Mouse (Mus musculus) kidney, postnatal 25 days (tissue): ENCODE measurements around the gene Necab2.

Source experiments
- DNase-seq, 2 experiments: peaks; one replicate each; pipeline ENCODE4 v3.0.0; 2021; ENCODE audit warnings: mixed read lengths in 2 of 2

Necab2 gene

DNA sequence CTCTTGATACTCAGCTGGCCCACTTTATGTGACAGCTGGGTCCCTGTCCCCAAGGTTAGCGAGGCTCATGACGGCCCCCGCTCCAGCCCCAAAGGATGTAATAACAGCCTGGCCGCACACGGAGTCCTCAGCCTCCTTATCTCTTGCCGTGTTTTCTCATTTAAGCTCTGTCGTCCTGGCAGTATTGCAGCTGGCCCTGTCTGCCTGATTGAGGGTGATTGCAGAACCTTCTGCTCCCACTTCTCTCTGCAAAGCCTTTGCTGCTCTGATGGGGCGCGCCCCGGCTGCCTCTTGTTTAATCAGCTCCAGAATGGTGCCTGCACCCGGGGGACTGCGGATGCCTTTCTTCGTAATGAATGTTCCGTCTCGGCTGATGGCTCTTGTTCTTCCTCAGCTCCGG is 13.2 kb downstream of the Necab2 start:
- no peak for DNase-seq

DNA sequence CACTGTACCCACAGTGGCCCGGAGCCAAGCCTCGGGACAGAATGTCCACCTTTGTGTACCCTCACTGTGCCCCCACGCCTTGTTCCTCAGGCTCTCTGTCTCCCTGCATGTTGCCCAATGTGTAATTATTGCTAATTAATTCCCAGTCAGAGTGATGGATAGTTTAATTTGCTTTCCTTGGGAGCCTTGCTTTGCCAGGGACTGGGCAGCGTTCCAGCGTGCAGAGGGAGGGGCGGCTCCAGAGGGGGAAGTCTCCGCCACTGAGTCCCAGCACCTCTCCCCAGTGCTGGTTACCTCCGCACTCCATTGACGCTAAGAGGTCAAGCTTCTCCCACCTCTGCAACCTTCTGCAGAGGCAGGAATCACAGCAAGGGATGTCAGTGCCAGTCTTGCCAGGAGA is 14.8 kb downstream of the Necab2 start:
- DNase-seq: no peak

DNA sequence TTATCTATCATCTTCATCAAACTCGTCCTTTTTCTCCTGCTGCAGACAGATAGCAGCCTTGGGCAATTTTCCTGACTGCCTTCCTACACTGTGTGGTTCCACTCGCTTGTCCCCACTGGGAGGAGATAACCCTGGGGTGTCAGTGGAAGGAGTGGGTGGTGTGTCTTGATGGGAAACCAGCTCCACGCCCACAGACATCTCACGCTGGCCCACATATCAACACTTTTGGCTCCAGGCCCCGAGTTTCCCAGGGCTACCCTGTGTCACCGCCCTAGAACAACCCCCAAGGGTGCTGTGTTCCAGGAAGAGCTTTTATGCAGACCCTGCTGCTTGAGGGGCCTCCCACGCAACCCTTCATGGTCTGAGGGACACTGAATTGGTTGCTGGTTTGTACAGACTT is 17.2 kb downstream of the Necab2 start:
- no peak for DNase-seq

DNA sequence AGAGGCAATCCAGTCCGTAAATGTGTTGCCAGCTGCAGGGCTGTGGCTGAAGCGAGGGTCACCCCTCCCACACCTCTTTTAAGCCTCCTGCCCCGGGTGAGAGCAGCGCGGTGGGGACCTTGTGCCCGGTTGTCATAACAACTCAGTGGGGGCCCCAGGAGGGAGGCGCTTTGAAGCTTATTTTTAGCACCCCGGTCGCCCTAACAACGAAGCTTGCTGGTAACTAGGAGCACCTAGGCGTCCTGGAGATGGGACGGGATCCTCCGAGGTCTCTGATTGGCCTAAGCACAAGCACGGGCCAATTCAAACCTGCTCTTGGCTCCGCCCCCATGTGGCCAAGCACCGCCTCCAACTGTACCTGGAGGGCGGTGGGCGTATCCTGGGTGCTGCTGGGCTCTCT is 19.6 kb downstream of the Necab2 start:
- no peak for DNase-seq

DNA sequence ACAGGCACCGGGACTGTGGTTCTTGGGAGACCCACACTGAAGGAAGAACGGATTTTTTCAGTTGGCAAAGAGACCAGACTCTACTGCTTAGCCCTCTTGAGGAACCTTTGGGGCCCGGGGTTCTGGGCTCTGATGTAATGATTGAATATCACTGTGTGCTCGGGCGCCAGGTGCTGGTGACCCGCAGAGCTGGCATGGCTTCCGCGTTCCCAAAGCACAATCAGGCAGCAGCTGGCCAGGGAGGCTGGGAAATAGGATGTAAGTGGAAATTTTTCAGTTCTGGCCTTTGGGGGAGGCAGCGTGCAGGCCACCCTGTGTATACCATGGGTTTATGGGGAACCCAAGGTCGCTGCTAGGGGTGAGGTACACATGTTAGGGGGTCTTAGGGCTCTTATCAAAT is 20.3 kb downstream of the Necab2 start:
- DNase-seq: no peak

DNA sequence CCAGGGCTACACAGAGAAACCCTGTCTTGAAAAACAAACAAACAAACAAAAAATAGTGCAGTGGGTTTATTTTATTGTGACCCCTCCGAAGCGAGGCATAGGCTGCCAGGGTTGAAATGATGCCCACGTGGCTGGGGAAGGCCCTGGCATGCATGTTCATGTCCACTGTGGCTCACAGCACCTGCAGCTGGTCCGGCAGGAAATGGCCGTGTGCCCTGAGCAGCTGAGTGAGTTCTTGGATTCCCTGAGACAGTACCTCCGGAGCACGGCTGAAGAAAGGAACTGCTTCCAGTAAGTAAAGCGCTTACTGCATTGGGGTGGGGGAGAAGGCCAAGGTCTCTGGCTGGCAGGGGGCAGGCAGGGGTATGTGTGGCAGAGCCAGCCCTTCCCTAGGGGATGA is 21.6 kb downstream of the Necab2 start:
- DNase-seq: no peak

DNA sequence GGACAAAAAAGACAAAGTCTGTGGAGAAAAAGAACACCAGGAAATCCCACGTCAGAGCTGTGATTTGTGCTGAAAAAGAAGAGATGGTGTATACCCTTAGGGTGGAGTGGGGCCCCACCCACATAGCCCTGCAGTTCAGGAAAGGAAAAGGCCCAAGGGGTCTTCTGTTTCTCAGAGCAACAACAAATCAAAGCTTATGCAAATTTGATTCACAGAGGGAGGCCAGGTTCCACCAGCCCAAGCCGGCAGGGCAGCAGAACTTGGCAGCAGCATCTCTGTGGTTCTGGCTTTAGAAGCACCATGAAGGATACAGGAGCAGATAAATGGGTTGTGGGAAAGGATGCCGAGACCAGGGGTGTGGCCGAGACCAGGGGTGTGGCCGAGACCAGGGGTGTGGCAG is 32.2 kb downstream of the Necab2 start:
- no peak for DNase-seq

DNA sequence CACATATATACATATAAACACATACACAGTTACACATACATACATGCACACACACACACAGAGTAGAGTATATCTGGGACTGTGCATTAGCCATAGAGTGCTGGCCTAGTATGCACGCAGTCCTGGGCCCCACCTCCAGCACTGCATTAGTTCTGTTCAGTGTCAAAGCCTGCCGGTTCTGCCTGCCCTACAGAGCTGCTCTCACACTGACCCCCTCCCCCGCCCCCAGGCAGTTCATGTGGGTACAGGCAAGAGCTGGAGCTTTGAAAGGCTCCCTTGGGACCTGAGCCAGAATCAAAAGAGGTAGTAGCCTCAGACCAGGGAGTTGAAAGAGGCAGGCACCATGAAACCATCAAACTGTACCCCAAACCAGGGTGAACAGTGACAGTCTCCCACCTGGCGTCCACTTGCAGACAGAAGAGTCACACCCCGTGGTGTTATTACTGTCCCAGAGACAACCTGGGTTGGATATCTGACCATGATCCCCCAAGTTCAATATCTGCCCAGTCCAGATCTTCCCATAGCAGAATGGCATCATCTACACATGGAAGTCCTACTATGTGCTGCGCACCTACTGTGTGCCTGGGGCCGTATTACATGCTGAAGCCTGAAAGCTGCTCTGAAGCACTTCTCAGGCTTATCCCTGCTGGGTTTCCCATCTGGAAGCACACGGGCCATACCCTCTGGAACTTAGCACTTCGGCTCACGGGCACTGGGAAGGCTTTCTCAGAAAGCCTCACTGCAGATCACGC is 37.8 kb downstream of the Necab2 start:
- DNase-seq: no peak

DNA sequence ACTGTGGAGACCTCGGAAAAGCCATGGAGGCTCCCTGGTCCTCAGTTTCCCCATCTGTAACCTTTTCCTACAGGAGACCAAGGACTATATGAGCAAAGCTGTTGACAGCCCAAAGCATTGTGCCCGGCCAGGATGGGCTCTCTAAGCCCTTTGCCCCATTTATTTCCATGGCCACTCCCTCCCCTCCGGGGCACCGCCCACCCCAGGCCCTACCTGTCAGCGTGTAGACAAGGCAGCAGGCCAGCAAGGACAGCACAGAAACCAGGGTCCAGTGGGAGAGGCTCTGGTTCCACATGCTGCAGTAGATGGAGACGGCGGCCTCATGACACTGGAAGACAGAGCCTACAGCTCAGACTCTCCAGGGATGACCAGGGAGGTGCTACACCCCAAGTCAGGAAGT is 40.6 kb downstream of the Necab2 start:
- peak; percentile 24 to 62 for DNase-seq

DNA sequence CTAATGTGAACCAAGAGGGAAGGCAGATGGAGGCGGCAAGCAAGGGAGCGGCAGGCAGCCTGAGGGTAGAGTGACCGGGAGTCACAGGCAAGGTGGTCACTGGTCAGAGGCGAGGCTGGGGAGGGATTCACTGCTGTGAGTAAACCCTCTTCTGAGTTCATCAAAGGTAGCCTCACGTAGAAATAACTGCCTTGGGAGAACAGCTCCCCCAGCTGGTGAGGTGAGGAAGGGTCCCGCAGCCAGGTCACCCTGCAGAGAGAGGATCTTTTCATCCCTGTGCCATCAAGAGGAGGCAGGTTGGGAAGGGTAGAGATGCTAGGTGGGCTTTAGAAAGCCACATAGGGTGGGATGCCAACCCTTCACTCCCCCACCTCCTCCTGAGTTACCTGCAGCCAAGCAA is 50.3 kb downstream of the Necab2 start:
- DNase-seq: peak; percentile 62 to 64

DNA sequence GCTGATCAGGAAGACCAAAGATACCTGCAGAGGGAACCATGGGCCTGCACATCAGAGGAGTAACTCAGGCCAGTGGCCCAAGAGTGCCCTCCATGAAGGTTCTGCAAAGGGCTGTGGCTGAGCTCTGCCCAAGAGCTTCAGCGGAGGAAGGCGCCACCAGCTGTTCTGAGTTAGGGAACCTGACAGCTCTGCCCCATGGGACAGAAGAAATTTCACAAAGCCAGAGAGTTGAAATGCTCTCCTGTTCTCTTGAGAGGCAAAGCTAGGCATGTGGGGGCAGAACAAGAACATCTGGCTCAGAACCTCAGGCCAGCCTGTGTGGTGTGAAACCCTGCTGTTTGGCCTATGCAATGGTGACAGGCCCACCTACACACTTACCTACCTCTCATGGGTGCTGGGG is 53.3 kb downstream of the Necab2 start:
- no peak for DNase-seq

DNA sequence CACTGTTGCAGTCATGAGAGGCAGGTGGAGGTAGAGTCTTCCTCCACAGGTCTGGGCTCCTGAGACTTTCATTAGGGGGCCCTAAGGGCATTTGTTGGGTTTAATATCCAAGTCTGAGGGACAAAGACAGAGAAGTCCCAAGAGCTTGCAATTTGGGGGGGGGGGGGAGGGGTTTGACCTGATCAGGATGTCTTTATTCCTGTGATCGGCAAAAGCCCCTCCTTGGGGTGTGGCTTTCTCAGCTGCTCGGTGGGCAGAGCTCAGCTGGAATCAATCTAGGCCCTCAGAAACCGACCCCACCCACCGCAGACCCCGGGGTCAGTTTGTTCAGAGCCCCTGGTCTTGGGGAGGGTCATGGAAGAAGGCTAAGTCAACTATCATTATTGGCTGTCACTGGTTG is 55.1 kb downstream of the Necab2 start, which contains the start of gene Slc38a8:
TSS of gene Slc38a8 (minus strand) at position 101 of the 400 bp plus-strand sequence.
- no peak for DNase-seq

DNA sequence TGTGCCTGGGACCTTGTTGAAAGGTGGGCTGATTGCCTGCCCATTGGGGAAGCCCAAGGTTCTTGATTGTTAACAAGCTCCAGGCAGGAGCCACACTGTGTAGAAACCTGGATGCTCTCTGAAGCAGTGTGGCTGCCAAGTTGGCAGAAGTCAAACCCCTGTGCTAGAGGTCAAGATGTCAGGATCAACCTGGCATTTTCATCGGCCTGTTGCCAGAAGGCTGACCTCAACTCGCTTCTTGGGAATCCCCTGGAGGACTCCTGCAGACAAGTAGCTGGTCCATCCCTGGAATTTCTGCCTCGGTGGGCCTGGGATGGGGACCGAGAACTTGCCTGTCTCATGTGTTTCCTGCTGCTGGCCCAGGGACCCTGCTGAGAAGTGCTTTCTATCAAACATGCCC is 55.6 kb downstream of the Necab2 start:
- DNase-seq: no peak

DNA sequence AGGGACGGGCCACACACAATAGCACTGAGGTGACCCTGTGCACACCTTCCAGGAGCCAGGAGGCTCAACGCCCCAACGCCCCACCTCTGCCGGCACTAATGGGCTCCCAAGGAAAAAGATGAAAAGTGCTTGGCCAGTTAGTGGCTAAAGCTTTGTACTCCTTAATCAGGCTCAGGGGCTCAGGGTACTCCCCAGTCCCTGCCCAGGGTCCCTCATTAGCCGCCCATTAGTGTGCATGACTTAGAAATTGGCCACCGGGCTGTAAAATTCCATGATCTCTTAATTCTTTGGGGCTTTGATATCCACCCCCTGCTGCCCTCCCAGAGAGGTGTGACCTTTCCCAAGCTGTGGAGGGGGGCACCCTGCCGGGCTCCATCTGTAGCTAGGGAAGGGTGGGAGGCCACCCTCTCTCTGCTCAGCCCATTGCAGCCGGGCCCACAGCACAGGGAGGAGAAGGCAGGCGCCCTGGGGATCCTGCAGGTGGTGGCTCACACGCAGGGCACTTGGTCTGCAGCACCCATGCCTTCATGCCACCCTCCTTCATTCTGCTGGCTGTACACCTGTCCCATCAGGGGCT is 56.8 kb downstream of the Necab2 start:
- no peak for DNase-seq

DNA sequence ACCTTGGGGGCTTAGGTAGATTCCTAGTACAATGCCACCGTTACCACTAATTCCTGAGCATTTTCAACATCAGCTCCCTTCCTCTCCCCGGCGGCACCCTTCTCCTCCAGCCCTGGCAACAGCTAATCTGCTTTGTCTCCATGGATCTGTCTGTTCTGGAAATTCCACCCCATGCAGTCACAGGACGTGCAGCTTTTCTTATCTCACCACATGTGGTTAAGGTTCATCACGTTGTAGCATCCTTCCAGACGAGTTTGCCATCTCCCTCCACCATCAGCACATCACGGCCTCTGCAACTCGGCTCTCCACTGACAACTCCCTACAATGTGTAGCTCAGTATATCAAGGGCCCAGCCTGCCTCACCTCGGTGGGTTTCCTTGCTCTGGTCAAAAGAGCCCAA is 59.0 kb downstream of the Necab2 start:
- no peak for DNase-seq

DNA sequence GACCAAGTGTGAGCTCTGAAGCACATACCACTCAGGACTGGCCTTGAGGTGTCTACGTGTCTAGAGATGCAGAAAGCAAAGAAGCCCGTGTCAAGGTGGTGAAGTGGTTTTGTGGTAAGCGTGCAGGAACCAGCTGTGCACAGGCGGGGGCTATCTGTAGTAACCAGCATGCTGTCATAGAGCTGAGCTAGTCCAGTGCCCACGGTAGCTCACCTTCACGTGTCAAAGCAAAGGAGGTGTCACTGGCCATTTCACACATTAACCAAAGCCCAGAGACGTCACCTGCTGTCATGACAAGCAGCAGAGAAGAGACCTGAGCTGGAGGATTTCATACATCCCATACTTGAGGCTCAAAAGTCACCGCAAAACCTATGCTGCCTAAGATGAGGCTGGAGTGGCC is 59.6 kb downstream of the Necab2 start:
- no peak for DNase-seq

DNA sequence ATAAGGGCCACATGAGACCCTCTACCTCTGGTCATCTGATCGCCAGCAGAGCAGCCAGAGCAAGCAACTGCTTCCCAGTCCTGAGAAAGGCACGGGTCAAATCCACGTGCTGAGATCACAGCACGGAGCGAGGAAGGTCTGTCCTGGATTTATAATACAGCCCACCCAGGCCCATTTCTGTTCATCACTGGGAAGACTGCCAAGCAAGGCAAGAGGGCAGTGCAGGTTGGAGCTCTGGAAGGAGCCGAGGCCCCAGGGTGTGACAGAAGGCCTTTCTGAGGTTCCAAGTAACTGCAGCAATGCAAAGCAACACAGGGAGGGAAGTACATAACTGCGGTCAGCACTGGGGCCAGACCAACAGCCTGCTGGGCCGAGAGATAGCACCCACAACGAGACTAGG is 64.0 kb downstream of the Necab2 start:
- DNase-seq: no peak

DNA sequence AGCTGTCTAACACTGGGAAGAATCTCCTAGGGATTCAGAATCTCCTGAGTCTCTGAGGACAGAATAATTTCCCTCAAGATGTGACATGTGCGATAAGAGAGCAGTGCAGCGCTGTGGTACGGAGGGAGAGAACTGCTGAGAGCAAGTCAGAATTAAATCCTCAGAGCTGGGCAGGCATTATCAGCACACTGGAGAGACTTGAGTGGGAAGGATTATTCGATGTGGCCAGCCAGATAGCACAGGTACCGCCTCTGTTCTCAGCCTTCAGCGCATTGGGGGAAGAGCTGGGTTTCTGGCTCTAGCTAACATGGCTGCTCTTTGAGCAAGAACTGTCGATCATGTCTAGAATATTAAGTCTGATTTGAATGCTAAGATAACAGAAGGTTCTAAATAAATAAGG is 65.2 kb downstream of the Necab2 start:
- no peak for DNase-seq

DNA sequence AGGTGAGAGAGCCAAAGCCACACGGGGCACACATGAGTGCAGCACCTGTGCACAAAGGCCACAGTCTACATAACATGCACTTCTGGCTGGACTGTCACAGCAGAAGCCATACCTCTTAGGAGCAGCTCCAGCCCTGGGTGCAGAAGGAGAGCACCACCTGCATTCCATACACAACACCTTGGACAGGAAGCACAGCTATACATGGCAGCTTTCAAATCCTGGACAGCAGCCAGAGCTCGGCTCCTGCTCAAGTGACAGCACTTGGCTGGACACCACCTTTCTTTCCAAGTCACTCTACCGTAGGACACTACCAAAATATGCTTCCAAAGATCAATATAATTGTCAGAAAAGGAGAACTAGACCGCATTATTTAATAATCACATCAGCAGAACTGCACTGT is 66.9 kb downstream of the Necab2 start:
- no peak for DNase-seq

DNA sequence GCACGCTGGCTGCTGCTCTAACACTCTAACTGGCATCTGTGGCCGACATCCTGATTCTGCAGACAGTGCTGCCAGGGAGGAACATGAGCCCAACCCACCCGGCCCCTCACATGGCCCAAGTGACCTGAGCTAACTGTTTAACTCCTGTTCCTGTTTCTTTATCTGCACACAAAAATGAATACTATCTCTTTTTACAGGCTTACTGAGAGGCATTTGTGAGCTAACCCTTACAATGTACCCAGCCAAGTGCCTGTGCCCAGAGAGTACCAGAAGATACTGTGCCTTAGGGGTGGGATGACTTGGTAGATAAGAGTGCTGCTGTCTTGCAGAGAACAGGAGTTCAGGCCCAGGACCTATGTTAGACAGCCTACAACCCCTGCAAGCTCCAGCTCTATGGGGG is 68.4 kb downstream of the Necab2 start:
- DNase-seq: no peak

DNA sequence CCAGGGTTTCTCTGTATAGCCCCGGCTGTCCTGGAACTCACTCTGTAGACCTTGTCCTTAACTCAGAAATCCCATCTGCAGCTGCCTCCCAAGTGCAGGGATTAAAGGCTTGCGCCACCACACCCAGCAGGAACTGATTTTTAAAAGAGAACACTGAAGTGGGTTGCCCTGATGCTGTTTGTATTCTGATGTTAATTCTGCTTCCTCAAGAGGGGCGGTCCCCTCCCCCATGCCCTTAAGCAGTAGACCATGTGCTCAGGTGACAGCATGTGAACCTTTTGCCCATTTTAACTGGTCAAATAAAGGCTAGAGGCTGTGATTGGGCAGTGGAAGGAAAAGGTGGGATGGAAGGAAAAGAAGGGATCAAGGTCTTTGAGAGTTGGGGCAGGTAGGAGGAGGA is 69.2 kb downstream of the Necab2 start:
- DNase-seq: no peak

DNA sequence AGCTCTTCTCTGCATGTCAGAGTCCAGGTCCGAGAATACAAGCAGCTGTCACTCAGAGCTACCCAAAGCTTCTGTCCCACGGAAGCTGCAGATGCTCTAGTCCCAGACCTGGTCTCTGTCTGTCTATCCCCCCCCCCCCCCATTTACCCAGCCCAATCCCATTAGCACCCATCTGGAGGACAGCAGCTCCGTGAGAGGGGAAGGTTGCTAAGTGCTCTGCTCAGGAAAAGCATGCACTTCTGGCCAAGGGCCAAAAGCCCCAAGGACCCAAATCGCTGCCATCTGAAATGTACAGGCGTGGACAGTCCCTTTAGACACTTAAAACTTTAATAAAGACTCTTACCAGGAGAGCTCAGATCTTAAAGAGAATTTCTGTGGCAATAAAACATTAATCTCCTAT is 70.2 kb downstream of the Necab2 start:
- DNase-seq: no peak

DNA sequence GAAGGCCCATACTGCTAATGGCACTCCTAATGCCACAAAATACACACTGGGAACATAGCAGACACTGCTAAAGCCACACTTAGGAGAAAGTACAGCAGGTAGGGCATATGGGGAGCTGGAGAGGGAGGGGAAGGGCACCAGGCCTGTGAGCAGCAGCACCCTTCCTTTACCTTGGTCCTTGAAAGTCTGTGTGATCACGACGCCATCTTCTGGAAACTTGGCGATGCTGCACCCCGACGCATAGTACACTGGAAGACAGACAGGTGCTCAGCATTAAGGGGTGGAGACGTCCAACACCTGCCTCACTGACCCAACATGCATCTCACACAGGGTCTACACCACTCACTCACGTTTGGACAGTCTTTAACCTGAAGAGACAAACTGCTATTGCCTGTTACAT is 73.6 kb downstream of the Necab2 start:
- no peak for DNase-seq
